26 mouse cellular contexts compared by ENCODE assay signal in the genomic region with DNA sequence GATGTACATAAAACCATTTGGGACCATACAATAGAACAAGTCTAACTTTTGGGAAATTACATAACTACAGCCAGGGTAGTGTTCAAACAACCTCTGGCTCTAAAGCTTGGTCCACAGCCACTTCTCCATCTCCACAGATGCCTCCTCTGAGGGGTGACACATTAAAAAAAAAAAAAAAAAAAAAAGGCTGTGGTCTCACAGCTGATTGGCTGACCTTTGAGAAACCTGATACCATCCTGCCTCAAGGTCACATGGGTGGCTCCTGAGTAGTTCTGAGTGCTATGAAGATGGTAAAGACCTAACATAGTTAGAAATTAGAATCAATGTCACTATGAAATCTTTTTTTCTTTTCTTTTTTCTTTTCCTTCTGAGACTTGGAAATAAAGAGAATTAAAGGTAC.
"Had no signal": no experiment of that assay in that cellular context is flagged by ENCODE, and none has a peak within 500 bp of the region (broad histone marks: within the 10 kb centered on the region; RNA-seq: fewer than 3 reads in every experiment).

No protein-coding gene starts in this region.

- H3K9me3 ChIP-seq: heart, embryonic 10.5 days; heart, embryonic 12.5 days; hindbrain, embryonic 13.5 days; hindbrain, embryonic 15.5 days; kidney, embryonic 15.5 days; limb, embryonic 13.5 days; limb, embryonic 15.5 days; liver, embryonic 13.5 days; liver, embryonic 15.5 days had no signal

- ATAC-seq: hindbrain, postnatal 0 days; intestine, embryonic 16.5 days had no signal

- H3K4me3 ChIP-seq: gastrocnemius, adult 2 months; heart, embryonic 10.5 days; heart, embryonic 12.5 days; hindbrain, embryonic 13.5 days; hindbrain, embryonic 15.5 days; kidney, embryonic 15.5 days; limb, embryonic 13.5 days; limb, embryonic 15.5 days; liver, embryonic 13.5 days; liver, embryonic 15.5 days had no signal

- H3K9ac ChIP-seq: heart, embryonic 12.5 days; hindbrain, embryonic 13.5 days; hindbrain, embryonic 15.5 days; kidney, embryonic 15.5 days; limb, embryonic 13.5 days; limb, embryonic 15.5 days; liver, embryonic 13.5 days; liver, embryonic 15.5 days had no signal

- H3K27me3 ChIP-seq: heart, embryonic 12.5 days; hindbrain, embryonic 13.5 days; hindbrain, embryonic 15.5 days; kidney, embryonic 15.5 days; limb, embryonic 13.5 days; limb, embryonic 15.5 days; liver, embryonic 13.5 days; liver, embryonic 15.5 days had no signal

- DNase-seq: gastrocnemius, adult 2 months; gastrocnemius, postnatal 10 days; gastrocnemius, postnatal 25 days; heart, adult 18-20 months; heart, postnatal 10 days; heart, postnatal 4 days; kidney, adult 11 months; kidney, adult 2 months; kidney, adult 9 months; kidney, postnatal 14 days; kidney, postnatal 36 days; layer of hippocampus, adult 9-11 months; layer of hippocampus, postnatal 36 days; left cerebral cortex, postnatal 4 days; liver, embryonic 13.5 days had no signal

- H3K27ac ChIP-seq: gastrocnemius, adult 2 months; heart, embryonic 10.5 days; hindbrain, embryonic 13.5 days; hindbrain, embryonic 15.5 days; hindbrain, postnatal 0 days; kidney, embryonic 15.5 days; kidney, postnatal 0 days; limb, embryonic 13.5 days; limb, embryonic 15.5 days; liver, embryonic 13.5 days; liver, embryonic 15.5 days had no signal

- H3K4me1 ChIP-seq: heart, embryonic 10.5 days; heart, embryonic 12.5 days; hindbrain, embryonic 13.5 days; hindbrain, embryonic 15.5 days; kidney, embryonic 15.5 days; limb, embryonic 13.5 days; limb, embryonic 15.5 days; liver, embryonic 13.5 days; liver, embryonic 15.5 days had no signal

- H3K36me3 ChIP-seq: heart, embryonic 10.5 days; heart, embryonic 12.5 days; hindbrain, embryonic 13.5 days; hindbrain, embryonic 15.5 days; kidney, embryonic 15.5 days; limb, embryonic 13.5 days; limb, embryonic 15.5 days; liver, embryonic 13.5 days; liver, embryonic 15.5 days had no signal

- H3K4me2 ChIP-seq: heart, embryonic 12.5 days; hindbrain, embryonic 13.5 days; hindbrain, embryonic 15.5 days; kidney, embryonic 15.5 days; limb, embryonic 13.5 days; limb, embryonic 15.5 days; liver, embryonic 13.5 days; liver, embryonic 15.5 days had no signal
